Mouse (Mus musculus) cerebellum, postnatal 10 days (tissue): ENCODE results near the gene Fbf1.
"Not testable (repeated sequence)": the region's sequence is repeated elsewhere in the genome, so short reads cannot be mapped to it uniquely, and the experiment has no call there.

ENCODE experiments used
- DNase-seq, 2 experiments: peaks; one replicate each; pipeline ENCODE4 v3.0.0; 2021; ENCODE audit warnings: mixed read lengths in 2 of 2

The Fbf1 gene

GRCm38 (mm10) chr11:116106963-116107776 is 60.8 kb downstream of the Fbf1 start:
- peak in 1 of 2 experiments; percentile 23 for DNase-seq

- no peak for DNase-seq
These were observed 61.6 kb downstream of the Fbf1 start for GRCm38 (mm10) chr11:116106154-116106962.

GRCm38 (mm10) chr11:116105065-116105464 is 62.9 kb downstream of the Fbf1 start:
- no peak for DNase-seq

- DNase-seq: no peak
These were observed 63.8 kb downstream of the Fbf1 start for GRCm38 (mm10) chr11:116104006-116104646.

GRCm38 (mm10) chr11:116103572-116103971 is 64.4 kb downstream of the Fbf1 start:
- no peak for DNase-seq

- no peak for DNase-seq
These were observed 65.5 kb downstream of the Fbf1 start for GRCm38 (mm10) chr11:116102472-116102871.

GRCm38 (mm10) chr11:116101931-116102381 is 66.0 kb downstream of the Fbf1 start:
- peak; percentile 45 to 53 for DNase-seq

- no peak for DNase-seq
These were observed 67.1 kb downstream of the Fbf1 start for GRCm38 (mm10) chr11:116100839-116101238.

GRCm38 (mm10) chr11:116100385-116100784 is 67.6 kb downstream of the Fbf1 start:
- DNase-seq: no peak

GRCm38 (mm10) chr11:116099462-116099861 is 68.5 kb downstream of the Fbf1 start:
- no peak for DNase-seq

- DNase-seq: no peak
These were observed 69.1 kb downstream of the Fbf1 start for GRCm38 (mm10) chr11:116098711-116099460.

- peak in 1 of 2 experiments; percentile 52 for DNase-seq
These were observed 71.5 kb downstream of the Fbf1 start for GRCm38 (mm10) chr11:116096213-116097108.

- DNase-seq: no peak
These were observed 72.4 kb downstream of the Fbf1 start for GRCm38 (mm10) chr11:116095573-116095972.

- DNase-seq: no peak
These were observed 74.0 kb downstream of the Fbf1 start for GRCm38 (mm10) chr11:116093771-116094565.

- not testable (repeated sequence) for DNase-seq
These were observed 75.0 kb downstream of the Fbf1 start for GRCm38 (mm10) chr11:116092959-116093358.
